Mouse (Mus musculus): ENCODE measurements around the gene Tle4.

- TF ChIP-seq POLR2A (IDR thresholded peaks at IDR 0.05; ENCODE audit: borderline replicate concordance, extremely low read depth, insufficient read depth, insufficient read length, poor library complexity, severe bottlenecking) = no peak
- TF ChIP-seq CTCF (IDR thresholded peaks at IDR 0.05; ENCODE audit: borderline replicate concordance, extremely low read depth, insufficient read depth, insufficient read length) = no peak
Observed at GRCm38 (mm10) chr19:14540678-14541077, 57.2 kb downstream of the Tle4 start.

Data from brain, embryonic 14.5 days (tissue).